Mouse (Mus musculus) embryo, embryonic 11.5 days (tissue): ENCODE results near the gene Mybph.
"Not testable (repeated sequence)": the region's sequence is repeated elsewhere in the genome, so short reads cannot be mapped to it uniquely, and the experiment has no call there.

Experiments used
- DNase-seq: peaks from one replicate; pipeline ENCODE4 v3.0.0-alpha.2; 2012; ENCODE audit warnings: low read depth, low spot score

The Mybph gene

DNA sequence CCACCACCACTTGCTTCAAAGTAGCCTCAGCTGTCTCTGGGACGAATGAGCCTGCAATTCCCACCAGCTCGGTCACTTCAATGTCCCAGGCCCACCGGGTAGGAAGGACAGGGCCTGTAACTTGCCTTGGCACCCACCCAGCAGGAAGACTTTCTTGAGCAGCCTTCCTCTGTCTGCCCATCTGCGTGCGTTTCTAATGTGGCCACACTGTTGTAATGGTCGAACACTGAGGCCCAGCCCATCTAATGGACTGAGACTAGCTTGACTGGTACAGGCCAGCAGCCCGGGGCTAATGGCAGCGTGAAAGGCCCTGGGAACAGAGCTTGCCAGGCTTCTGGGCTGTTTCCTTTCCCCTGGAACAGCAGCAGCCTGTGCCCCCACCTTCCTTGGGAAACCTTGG, 39.1 kb downstream of the Mybph start:
- DNase-seq = no peak

DNA sequence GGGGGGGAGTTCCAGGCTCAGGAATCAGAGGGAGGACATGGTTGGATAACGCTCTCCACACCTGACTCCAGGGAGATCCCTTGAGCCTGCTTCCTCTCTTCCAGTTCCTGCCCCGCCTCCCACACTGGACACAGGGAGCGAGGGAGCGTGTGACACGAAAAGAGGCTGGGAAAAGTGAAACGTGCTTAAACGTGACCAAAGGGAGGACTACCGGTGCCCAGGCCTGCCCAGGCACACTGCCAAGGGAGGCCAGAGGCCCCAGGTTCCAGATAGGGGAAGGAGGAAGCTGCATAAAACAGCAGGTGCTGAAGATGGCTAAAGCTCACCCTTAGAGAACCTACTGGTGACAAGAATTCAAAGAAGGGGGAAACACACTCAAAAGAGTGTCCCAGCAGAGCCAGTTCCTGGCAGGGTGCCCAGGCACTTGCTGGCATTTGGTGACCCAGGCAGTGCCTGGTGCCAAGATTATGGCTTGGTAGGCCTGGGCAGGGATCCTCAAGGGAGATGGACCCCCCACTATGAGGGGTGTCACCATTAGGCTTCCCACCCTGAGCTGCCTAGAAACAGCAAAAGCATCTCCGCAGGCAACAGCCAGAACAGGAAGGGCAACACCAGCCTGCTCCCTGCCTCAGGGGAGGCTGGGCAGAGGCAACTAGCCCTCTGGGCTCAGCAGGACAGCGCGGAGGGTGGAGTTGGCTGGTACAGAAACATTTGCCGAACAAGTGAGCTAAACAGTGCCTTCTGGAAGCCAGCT, 39.7 kb downstream of the Mybph start:
- DNase-seq = no peak

DNA sequence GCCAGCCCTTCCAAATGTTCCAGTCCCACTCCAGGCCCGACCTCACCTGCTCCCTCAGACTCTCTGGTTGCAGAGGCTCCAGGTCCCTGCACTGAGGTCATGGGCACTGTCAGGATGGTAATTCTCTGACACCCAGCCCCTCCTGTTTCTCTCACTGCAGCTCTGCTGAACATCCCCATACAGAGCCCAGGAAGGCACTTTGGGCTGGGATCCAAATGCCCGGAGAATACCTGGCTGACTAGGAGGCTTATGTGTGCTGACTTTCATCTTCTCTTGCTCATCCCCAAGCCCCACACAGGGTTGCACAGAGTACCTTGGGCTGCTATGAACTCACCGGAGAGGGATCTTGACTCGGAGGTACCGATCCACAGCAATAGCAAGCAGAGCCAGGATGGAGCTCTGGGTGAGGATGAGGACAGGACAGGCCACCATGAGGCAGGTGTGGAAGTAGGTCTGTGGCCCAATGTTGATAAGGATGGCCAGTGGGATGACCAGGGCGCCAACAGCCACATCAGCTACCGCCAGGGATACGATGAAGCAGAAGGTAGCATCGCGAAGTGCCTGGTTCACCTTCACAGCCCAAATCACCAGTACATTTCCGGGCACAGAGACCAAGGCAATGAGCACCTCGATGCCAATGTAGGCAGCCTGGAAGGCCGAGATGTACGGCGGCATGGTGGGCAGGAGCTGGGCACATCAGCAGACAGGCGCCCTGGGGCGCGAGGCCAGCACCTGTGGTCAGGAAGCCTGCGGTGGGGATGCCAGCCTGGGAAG, 40.6 kb downstream of the Mybph start:
- no peak for DNase-seq

- DNase-seq = no peak
Observed at GRCm38 (mm10) chr1:134234455-134235390, 41.5 kb downstream of the Mybph start.

GRCm38 (mm10) chr1:134235391-134235921, 42.2 kb downstream of the Mybph start, which contains the start of gene Adora1:
Adora1 (minus strand) TSS chr1:134235431.
- DNase-seq = no peak

DNA sequence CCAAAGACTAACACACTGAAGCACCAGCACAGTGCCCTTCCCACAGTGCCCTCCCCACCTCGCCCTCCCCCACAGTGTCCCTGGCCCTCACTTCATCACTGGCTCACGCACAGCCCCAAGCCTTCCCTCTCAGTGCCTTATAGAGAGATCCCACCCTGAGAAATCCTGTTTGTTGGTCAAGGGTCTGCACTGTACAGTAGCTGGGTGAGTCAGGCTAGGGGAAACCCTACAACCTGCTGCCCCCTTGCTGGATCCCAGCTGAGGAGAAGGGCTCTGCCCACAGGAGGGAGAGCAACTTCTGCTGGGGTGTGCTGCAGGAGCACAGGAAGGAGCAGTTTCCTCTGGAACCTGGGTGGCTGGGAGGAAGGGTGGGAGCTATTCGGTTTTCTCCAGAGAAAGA, 42.9 kb downstream of the Mybph start:
- DNase-seq = no peak

DNA sequence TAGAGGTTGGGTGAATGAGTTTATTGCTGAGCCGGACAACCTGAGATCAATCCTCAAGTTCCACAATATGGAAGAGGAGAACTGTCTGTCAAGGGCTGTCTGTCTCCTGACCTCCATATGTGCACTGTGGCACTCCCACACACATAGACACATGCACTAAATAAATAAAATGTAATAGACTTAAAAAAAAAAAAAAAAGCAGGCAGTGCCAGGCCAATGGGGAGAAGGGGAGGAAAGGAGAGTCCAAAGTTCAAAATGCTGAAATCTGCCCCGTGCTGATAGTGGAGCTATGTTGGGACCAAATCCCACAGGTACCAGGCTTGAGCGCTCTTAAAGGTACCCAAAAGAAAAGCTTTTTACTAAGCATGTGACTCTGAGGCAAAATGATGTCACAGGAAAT, 44.2 kb downstream of the Mybph start:
- no peak for DNase-seq

GRCm38 (mm10) chr1:134240701-134241100, 47.5 kb downstream of the Mybph start:
- no peak for DNase-seq

DNA sequence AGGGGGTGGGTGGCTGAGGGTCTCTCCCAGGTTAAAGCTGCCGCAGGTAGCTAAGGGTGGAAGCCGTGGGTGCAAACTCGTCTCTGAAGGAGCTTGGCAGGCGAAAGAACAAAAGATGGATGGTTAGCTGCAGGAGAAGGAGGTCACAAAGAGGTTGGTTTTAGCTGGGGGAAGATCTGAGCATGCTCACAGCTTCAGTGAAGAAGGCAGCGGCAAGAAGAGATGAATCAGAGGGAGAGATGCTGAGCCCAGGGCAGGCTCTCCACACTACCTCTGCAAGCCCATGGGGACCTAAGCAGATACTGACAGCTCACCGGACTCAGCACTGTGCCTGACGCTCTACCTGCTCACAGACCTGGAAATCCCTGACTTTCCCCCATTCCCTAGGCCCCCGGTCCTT, 48.0 kb downstream of the Mybph start:
- no peak for DNase-seq

DNA sequence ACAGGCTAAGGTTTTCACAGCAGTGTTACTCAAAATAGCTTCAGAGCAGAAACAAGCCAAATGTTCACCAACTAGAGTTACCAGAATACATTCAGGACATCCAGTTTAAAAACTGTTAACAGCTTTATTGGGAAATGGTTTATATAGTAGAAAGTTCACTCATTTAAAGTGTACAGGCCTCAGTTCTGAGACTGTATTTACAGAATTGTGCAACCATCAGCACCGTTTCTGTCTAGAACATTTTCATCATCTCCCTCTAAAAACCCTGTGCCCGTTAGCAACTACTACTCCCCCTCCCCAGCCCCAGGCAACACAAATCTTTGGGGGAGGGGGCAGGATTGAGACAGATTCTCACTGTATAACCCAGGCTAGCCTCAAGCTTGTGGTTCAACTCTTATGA, 49.0 kb downstream of the Mybph start:
- no peak for DNase-seq

GRCm38 (mm10) chr1:134243505-134243904, 50.3 kb downstream of the Mybph start:
- DNase-seq = no peak

- peak; percentile 77 for DNase-seq
Observed at GRCm38 (mm10) chr1:134243948-134244914, 51.0 kb downstream of the Mybph start.

DNA sequence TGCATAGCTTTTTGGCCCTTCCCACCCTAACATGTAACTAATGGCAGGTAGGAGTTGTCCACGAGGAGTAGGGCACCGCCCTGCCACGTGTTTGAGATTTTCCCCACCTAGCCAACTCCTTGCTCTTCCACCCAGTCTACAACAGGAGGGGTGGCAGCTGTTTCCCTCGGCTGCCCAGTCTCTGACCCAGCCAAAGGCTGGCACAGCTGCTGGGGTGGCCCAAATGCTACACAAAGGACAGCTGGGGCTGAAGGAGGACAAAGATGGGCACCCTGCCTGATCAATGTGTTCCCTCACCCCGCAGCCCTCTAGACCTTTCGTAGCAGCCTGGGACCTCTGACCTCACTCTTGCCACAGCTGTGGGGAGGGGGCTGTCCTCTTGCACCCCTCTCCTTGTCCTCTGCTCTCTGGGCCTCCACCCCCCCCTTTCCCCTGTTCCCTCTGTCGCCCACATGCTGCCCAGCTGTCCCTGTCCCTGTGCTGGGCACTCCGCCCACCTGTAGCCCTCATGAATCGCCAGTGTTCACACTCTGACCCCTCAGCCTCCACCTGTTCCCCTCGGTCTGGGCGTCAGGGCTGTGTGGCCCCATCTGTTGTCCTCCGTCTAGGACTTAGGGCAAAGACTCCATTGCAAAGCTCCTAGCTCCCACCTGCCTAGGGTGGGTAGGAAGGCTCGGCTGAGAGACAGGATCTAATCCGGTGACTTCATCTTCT, 51.9 kb downstream of the Mybph start:
- DNase-seq = no peak

DNA sequence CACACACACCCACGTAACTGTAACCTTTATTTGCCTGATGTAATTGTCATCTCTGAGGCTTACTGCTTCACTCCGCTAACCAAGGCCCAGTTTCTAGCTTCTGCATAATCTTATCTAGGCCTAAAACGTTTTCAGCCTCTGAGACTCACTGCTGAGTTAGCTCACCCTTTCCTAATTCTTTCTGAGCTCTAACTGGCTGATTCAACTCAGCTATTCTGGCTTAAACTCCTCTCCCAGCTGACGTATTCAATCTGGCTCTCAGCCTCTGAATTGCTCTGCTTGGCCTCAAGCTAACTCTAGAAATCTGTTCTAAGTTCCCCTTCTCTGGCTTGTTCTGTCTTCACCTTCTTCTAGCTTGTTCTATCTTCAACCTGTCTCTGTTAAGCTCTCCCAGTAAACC, 53.3 kb downstream of the Mybph start:
- no peak for DNase-seq

DNA sequence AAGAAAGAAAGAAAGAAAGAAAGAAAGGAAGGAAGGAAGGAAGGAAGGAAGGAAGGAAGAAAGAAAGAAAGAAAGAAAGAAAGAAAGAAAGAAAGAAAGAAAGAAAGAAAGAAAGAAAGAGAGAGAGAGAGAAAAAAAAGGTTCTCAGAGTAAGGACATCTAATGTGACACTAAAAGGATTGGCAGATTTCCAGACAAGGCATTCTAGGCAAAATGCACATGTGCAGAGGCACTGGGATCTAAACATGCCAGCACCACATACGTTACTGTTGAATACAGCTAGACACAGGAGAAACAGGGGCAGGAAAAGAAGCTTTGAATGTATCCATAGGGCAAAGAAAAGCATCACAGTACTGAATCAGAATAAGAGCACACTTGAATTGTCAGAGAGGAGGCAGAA, 56.4 kb downstream of the Mybph start:
- not testable (repeated sequence) for DNase-seq
